Mouse (Mus musculus) ES-E14 (cell line): Measurements from ENCODE around the gene Ywhag. TPM values are rescaled to one million over a fixed set of nuclear protein-coding genes. Genes with fewer than 3 reads are reported as not detected.
A peak's percentile ranks its signal among the peaks of the same experiment; 100 is the strongest.

Experiments
- DNase-seq: peaks from one replicate; pipeline ENCODE4 v3.0.0-alpha.2; 2013; ENCODE audit warnings: low read depth, low spot score
- H3K27ac ChIP-seq: 2 replicates; pipeline ENCODE4 v1.5.1; 2012; ENCODE audit warnings: low read depth, mild to moderate bottlenecking, low read length, moderate library complexity, mixed read lengths; ENCODE audit not compliant: poor library complexity, insufficient read depth, severe bottlenecking
- H3K36me3 ChIP-seq: 2 replicates; pipeline ENCODE4 v1.6.1; 2012; ENCODE audit warnings: mild to moderate bottlenecking, low read length, moderate library complexity, mixed read lengths; ENCODE audit not compliant: control insufficient read depth, poor library complexity, insufficient read depth, severe bottlenecking
- H3K4me1 ChIP-seq, 2 experiments: fragments of 150-350 bp in 1 of 2; sonication (generic) in 1 of 2; 2 replicates each; pipeline ENCODE4 v1.6.1; 2012; ENCODE audit warnings: low read length in 2 of 2, mild to moderate bottlenecking in 1 of 2, mixed read lengths in 1 of 2; ENCODE audit not compliant: control insufficient read depth in 2 of 2, insufficient read depth in 2 of 2, poor library complexity in 1 of 2
- H3K4me3 ChIP-seq, 2 experiments: fragments of 150-350 bp in 1 of 2; sonication (generic) in 1 of 2; 2 replicates each; pipeline ENCODE4 v1.5.1; 2012; ENCODE audit warnings: low read length in 2 of 2, low read depth in 1 of 2, mild to moderate bottlenecking in 1 of 2, mixed read lengths in 1 of 2; ENCODE audit not compliant: insufficient read depth in 1 of 2, poor library complexity in 1 of 2, severe bottlenecking in 1 of 2
- H3K9ac ChIP-seq: 2 replicates; pipeline ENCODE4 v1.6.1; 2012; ENCODE audit warnings: low read depth, mild to moderate bottlenecking, low read length, mixed read lengths; ENCODE audit not compliant: poor library complexity, insufficient read depth, severe bottlenecking
- H3K9me3 ChIP-seq: fragments of 150-350 bp; sonication (generic); 2 replicates; pipeline ENCODE4 v1.6.1; 2012; ENCODE audit warnings: low read depth, mild to moderate bottlenecking, low read length; ENCODE audit not compliant: control insufficient read depth, insufficient read depth
- CHD2 ChIP-seq: IDR thresholded peaks from 2 replicates; pipeline ENCODE4 v1.6.1; 2014; ENCODE audit warnings: mild to moderate bottlenecking, low read depth, low read length, inconsistent platforms
- HCFC1 ChIP-seq: IDR thresholded peaks from 2 replicates; pipeline ENCODE4 v1.6.1; 2012; ENCODE audit warnings: low read length, inconsistent platforms, borderline replicate concordance; ENCODE audit not compliant: insufficient read depth
- MAFK ChIP-seq: IDR thresholded peaks from 2 replicates; pipeline ENCODE4 v1.6.1; 2014; ENCODE audit warnings: mild to moderate bottlenecking, low read depth, low read length, inconsistent platforms; ENCODE audit not compliant: insufficient read depth
- ZC3H11A ChIP-seq: IDR thresholded peaks from 2 replicates; pipeline ENCODE4 v1.6.1; 2012; ENCODE audit warnings: low read depth, mild to moderate bottlenecking, inconsistent platforms, low read length, borderline replicate concordance
- ZNF384 ChIP-seq: IDR thresholded peaks from 2 replicates; pipeline ENCODE4 v1.6.1; 2012; ENCODE audit warnings: low read depth, low read length, inconsistent platforms
- in situ Hi-C, 2 experiments: fragments of 600-800 bp; cut with MboI; formaldehyde crosslinking; loops; one replicate each; pipeline ENCODE4 v1.15.1; 2025; ENCODE audit warnings: low sequenced_read_pairs in 2 of 2, inconsistent platforms in 1 of 2; ENCODE audit not compliant: unreplicated experiment in 2 of 2
- total RNA-seq: library from RNA; depleted of rRNA; stranded (reverse); fragments of 300-350 nt; gene quantifications from 2 replicates; pipeline ENCODE4 v1.2.3, GENCODE M21; 2012

Gene Ywhag
- total RNA-seq, 1 experiment, result 176 TPM

DNA sequence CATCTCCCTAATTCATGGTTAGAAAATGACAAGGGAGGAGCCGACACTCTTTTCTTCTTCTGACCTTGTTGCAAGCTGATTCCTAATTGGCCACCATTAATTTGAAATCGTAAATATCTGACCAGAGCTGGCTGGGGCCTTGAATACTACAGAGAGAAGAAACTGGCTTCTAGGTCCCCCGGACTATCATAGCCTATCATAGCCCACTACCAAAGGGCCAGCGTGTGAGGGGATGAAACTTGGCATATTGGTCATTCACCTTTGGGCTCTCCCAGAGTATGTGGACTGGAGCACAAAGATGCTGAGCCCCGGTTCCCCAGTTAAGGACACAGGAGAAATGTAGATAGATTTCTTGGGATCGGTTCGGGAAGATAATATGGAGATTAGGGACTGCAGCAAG is 31.4 kb downstream of the Ywhag start:
- Histone ChIP-seq H3K9ac (no peak overlapping the region), H3K27ac (no peak overlapping the region; the same call in 1 of the 2 replicates)
- in situ Hi-C loops, result no loop called here

DNA sequence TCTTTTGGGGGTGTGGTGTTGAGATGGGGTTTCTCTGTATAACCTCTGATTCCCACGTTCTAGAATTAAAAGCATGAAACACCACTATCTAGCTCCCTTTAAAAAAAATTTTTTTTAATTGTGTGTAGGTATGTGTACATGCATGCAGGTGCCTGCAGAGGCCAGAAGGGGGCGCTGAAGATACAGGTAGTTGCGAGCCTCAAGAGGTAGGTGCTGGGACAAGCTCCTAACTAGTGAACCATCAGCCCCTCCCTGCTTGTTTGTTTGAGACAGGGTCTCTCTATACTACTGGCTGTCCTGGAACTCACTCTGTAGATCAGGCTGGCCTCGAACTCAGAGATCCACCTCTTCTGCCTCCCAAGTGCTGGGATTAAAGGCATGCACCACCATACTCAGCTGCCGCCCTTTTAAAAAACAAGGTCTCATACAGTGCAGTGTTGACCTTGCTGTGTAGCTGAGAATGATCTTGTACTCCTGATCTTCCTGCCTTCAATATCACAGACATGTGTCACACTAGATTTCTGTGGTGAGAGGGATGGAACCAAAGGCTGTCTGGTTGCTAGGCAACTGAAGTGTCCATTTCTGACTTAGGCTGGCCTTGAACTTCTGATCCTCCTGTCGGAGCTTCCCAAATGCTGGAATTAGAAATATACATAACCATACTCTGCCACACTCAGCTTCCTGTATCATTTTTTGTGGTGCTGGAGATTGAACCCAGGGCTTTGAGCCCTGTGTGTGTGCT is 32.9 kb downstream of the Ywhag start:
- peak; percentile 88 for DNase-seq
- H3K4me3 ChIP-seq, result no peak overlapping the region
- H3K9ac ChIP-seq, result no peak overlapping the region
- peaks cover 8% of the 10 kb centered on the region for H3K36me3 ChIP-seq
- peaks cover 2 to 17% of the 10 kb centered on the region in 2 experiments; a peak in 3 of 4 replicates for H3K4me1 ChIP-seq
- in situ Hi-C loops, result no loop called here
- TF ChIP-seq MAFK, result 0 out of 2 replicates have a peak, but pooled peaks have one; percentile 13
- TF ChIP-seq ZNF384, result peak; percentile 88
- peak; percentile 34 for TF ChIP-seq ZC3H11A
- TF ChIP-seq HCFC1, result no peak
- no peaks in the 10 kb centered on the region for H3K9me3 ChIP-seq
- no peak overlapping the region; the same call in 1 of the 2 replicates for H3K27ac ChIP-seq

More for the DNA sequence above, 31.4 kb downstream of the Ywhag start:
- H3K9me3 ChIP-seq, result no peaks in the 10 kb centered on the region
- H3K4me1 ChIP-seq, result peaks cover 2 to 15% of the 10 kb centered on the region in 2 experiments; a peak in 3 of 4 replicates
- no peak for DNase-seq
- TF ChIP-seq CHD2 (no peak), MAFK (no peak), ZC3H11A (no peak), HCFC1 (no peak), ZNF384 (no peak)
- peaks cover 19% of the 10 kb centered on the region for H3K36me3 ChIP-seq
- peak overlapping the region; percentile 36 to 53 for H3K4me3 ChIP-seq

DNA sequence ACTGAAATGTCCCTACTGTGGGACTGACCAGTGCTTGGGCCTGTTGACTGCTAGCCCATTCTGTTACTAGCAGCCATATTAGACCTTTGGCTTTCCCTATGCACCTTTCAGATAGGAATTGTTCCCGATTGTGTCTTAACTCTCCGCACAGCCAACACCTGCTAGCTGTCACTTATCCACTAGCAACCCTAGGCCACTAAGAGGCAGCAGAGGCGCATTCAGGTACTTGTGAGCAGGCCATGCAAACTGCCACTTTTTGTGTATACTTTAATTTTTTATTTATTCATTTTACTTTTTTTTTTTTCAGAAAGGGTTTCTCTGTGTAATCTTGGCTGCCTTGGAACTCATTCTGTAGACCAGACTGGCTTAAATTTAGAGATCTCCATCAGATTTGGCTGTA is 33.7 kb downstream of the Ywhag start:
- Histone ChIP-seq H3K9ac (no peak overlapping the region), H3K27ac (no peak overlapping the region), H3K4me1 (peaks cover 2 to 20% of the 10 kb centered on the region in 2 experiments; a peak in 3 of 4 replicates), H3K4me3 (no peak overlapping the region), H3K9me3 (no peaks in the 10 kb centered on the region), H3K36me3 (peaks cover 6% of the 10 kb centered on the region; the same call in 1 of the 2 replicates)
- no peak for DNase-seq
- in situ Hi-C loops, result no loop called here
- TF ChIP-seq MAFK (no peak), ZNF384 (no peak), HCFC1 (no peak), ZC3H11A (no peak), CHD2 (no peak)

- peaks cover 2 to 23% of the 10 kb centered on the region in 2 experiments; a peak in 3 of 4 replicates for H3K4me1 ChIP-seq
- in situ Hi-C loops, result no loop called here
- no peak for TF ChIP-seq HCFC1
- no peak for TF ChIP-seq CHD2
- no peak for TF ChIP-seq ZNF384
- TF ChIP-seq ZC3H11A, result no peak
- no peak for TF ChIP-seq MAFK
- H3K9me3 ChIP-seq, result no peaks in the 10 kb centered on the region
- H3K4me3 ChIP-seq, result no peak overlapping the region
- DNase-seq, result no peak
- H3K9ac ChIP-seq, result no peak overlapping the region
- H3K27ac ChIP-seq, result no peak overlapping the region
- H3K36me3 ChIP-seq, result peaks cover 4% of the 10 kb centered on the region; the same call in 1 of the 2 replicates
Observed at GRCm38 (mm10) chr5:135899833-135900232, 34.6 kb downstream of the Ywhag start.
